Mouse (Mus musculus) layer of hippocampus, postnatal 25 days (tissue): ENCODE results near the gene Cer1. TPM values are rescaled to one million over a fixed set of nuclear protein-coding genes. Genes with fewer than 3 reads are reported as not detected.

ENCODE experiments used
- total RNA-seq, 2 experiments: library from RNA; stranded (reverse); gene quantifications; 2 replicates each; pipeline ENCODE4 v1.2.3; 2021

Cer1 gene
- total RNA-seq, 2 experiments from 2014 or later, result not detected

Other genes starting within 250 kb of the Cer1 start
- gene Nfib, start 179.4 kb downstream of the Cer1 start, total RNA-seq, result 100 to 1,000 TPM; 163 to 199 TPM
- gene Zdhhc21, start 25.2 kb downstream of the Cer1 start, total RNA-seq, result 10 to 100 TPM; 40.4 to 41.0 TPM
- 1 to 10 TPM; 2.2 to 3.5 TPM for gene Frem1, start 167.2 kb upstream of the Cer1 start, total RNA-seq